Mouse (Mus musculus) thymus, postnatal 4 days (tissue): ENCODE measurements around the gene Gdf1.

Experiments
- DNase-seq: peaks from one replicate; pipeline ENCODE4 v3.0.0; 2021

Gdf1 gene

DNA sequence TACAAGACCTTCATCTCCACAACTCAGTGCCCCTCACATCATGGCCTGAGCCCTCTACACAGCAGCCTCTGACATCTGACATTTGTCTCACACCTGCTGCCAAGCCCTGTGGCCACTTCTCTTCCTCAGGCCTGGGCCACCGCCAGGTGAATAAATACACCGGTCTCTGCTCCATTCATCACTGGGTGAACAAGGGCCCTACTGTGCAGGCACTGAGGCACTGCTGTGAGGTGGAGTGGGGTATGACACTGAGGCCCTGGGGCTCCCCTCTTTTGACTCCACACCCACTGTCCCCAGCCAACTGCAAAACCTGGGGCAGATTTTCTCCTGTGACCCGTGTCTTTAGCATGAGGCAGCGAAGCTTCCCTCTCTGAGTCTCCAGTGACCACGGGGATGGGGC, 37.0 kb downstream of the Gdf1 start:
- DNase-seq: no peak

DNA sequence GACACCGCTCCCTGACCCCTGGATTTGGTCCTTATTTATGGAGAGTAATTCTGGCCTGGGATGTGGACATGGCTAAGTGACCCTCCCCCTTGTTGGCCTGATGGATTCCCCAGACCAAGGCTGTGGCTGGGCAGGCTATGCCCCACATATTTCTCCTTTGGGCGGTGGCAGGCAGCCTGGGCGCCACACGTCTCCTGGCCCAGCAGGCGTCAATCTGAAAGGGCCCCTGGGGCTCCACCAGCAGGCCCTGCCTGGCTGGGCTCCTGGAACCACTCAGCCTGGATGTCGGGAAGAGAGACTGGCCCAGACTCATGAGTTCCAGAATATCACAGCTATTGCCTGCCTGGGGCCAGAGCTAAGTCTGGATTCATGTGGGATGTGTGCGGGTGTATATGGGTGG, 40.9 kb downstream of the Gdf1 start:
- DNase-seq: no peak

DNA sequence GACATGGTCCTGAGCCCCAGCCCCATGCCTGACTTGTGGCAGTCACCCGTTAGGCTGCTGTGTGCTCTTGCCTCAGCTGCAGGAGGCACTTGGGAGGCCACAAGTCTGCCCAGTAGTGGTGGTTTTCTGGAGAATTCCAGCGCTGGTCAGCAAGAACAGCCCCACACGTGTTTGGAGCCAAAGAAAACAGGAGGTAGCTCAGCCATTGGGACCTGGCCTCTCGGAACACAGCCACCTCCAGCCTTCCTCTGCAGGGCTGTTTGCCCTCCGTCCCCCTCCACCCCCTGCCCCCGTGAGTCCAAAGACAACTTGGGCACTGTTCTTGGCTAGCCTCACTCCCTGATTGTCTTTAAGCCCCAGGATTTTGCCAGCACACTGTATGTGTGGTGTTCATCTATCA, 42.3 kb downstream of the Gdf1 start:
- no peak for DNase-seq

DNA sequence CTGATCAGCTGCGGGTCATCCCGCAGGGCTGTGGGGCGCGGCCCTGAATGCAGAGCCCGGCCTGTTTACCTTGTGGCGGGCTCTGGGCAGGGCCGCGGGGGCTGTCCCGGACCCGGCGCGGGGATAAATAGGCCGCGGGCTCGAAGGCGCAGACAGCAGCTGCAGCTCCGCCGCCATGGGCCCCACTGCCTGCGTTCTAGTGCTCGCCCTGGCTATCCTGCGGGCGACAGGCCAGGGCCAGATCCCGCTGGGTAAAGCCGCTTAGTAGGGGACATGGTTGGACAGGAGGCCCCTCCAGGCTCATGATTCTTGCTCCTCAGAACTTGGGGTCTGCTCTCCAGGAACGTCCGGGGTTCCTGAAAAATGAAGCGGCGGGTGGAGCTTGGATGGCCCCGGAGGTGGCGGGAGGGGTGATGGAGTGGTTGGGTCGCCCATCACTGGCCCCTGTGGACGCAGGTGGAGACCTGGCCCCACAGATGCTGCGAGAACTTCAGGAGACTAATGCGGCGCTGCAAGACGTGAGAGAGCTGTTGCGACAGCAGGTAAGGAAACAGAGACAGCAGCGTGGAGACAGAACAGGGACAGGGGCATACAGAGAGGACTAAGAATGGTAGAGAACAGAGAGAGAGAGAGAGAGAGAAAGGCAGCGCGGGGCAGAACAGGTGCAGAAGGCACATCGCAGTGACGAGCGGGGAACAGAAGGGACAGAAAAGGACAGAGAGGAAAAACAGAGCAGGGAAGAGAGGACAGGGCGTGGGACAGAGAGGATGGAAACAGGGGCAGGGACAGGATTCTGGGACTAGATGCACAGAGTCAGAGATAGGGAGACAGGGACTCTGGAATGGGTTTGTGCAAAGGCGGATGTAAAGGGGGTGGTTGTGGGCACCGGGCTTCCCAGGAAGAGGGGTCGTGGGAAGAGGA, 44.0 kb downstream of the Gdf1 start, which contains the start of gene Comp:
Gene Comp, plus strand, starts transcription at position 162 of the 921 bp plus-strand sequence.
- DNase-seq: peak; percentile 39

DNA sequence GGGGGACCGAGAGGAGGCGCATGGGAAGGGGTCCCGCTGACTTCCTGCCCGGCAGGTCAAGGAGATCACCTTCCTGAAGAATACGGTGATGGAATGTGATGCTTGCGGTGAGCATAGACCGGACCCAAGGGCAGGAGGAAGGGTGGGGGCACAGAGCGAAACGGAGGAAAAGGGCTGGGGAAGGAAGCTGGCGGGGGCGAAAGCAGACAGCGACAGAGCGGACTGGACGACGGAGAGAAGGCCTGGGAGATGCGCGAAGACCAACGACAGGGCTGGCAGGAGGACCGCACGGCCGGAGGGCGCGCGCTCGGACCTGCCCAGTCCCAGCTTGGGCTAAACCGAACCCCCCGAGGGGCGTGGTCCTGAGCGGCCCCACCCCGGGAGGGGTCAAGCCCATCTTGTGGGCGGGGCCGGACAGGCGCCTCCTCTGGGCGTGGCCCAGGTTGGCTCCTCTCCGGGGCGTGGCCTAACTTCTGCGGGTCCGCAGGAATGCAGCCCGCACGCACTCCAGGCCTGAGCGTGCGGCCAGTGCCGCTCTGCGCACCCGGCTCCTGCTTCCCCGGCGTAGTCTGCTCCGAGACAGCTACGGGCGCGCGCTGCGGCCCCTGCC, 44.8 kb downstream of the Gdf1 start:
- peak; percentile 73 for DNase-seq

DNA sequence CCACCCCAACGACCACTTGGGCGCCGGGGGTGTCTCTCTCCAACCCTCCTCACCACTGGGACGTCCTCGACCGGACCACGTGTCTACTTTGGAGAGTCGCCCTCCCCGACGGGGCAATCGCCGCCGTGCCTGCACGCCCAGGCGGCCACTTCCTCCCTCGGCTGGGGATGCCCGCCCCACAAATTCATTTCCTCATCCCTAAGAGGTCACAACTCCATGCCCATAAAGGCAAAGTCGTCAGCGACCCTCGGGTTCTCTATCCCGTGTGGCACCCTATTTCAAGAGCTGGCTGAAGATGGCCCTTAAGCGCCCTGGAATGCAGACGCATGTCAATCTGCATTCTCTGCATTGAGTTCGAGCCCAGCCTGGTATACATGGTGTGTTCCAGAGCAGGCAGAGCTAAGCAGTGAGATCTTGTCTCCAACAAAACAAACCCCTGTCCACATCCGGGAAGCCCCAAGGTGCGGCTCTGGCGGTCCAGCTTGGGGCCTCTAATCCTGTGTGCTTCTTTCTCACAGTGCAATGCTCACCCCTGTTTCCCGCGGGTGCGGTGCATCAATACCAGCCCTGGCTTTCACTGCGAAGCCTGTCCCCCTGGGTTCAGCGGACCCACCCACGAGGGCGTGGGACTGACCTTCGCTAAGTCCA, 45.7 kb downstream of the Gdf1 start:
- no peak for DNase-seq

DNA sequence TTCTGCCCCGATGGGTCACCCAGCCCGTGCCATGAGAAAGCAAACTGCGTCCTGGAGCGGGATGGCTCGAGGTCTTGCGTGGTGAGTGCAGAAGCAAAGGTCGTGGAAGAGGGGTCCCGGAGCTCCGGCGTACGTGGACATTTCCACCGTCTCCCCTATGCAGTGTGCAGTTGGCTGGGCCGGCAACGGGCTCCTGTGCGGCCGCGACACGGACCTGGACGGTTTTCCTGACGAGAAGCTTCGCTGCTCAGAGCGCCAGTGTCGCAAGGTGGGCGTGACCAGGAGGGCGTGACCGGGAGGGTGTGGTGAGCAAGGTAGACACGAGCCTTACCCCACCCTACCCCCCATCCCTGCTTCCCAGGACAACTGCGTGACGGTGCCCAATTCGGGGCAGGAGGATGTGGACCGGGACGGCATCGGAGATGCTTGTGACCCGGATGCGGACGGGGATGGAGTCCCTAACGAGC, 46.7 kb downstream of the Gdf1 start:
- peak; percentile 40 for DNase-seq

DNA sequence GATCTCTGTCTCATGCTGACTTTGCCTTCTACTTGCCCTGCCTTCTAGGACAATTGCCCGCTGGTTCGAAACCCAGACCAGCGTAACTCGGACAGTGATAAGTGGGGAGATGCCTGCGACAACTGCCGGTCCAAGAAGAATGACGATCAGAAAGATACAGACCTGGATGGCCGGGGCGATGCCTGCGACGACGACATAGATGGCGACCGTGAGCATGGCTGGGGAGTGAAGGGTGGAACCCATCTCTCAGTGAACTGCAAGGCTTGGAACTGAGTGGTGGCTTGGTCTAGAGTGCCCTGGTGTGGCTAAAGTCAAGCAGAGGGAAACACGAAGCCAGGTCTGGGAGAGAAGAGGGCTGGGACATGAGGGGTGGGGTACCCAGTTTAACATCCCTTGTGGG, 47.4 kb downstream of the Gdf1 start:
- DNase-seq: no peak

DNA sequence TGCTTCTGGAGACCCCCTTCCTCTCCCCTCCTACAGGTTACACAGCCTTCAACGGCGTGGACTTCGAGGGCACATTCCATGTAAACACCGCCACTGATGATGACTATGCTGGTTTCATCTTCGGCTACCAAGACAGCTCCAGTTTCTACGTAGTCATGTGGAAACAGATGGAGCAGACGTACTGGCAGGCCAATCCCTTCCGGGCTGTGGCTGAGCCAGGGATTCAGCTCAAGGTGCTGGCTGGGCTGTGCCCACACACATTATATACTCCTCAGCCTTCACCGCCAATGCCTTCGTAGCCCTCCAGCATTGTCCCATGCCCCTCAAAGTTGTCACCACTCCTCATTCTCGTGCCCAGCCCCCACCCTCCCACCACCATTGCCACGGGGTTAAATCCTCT, 50.5 kb downstream of the Gdf1 start:
- no peak for DNase-seq
